Mouse (Mus musculus) megakaryocyte, embryonic 14.5 days (primary cell): ENCODE measurements around the gene Trhr2. TPM values are rescaled to one million over a fixed set of nuclear protein-coding genes. Genes with fewer than 3 reads are reported as not detected.

Source experiments
- H3K27me3 ChIP-seq: replicated peaks from 2 replicates; pipeline ENCODE3; 2012; ENCODE audit warnings: inconsistent platforms
- H3K36me3 ChIP-seq: replicated peaks from 2 replicates; pipeline ENCODE3; 2012; ENCODE audit warnings: low read length, inconsistent platforms, mixed read lengths
- H3K4me1 ChIP-seq: 2 replicates; pipeline ENCODE4 v1.6.1; 2012; ENCODE audit warnings: inconsistent platforms
- H3K4me3 ChIP-seq: replicated peaks from 2 replicates; pipeline ENCODE3; 2012; ENCODE audit warnings: moderate library complexity, mild to moderate bottlenecking, inconsistent platforms
- H3K9me3 ChIP-seq: 2 replicates; pipeline ENCODE4 v1.6.1; 2012; ENCODE audit warnings: inconsistent platforms
- FLI1 ChIP-seq: IDR thresholded peaks from 2 replicates; pipeline ENCODE4 v1.6.1; 2012; ENCODE audit warnings: low read length, inconsistent platforms, mixed read lengths
- GATA1 ChIP-seq: IDR thresholded peaks from 3 replicates; pipeline ENCODE4 v1.6.1; 2012; ENCODE audit warnings: mixed read lengths, low read length, inconsistent platforms, borderline replicate concordance
- polyA plus RNA-seq: library from polyadenylated mRNA; stranded (reverse); fragments of >175 nt; gene quantifications from 2 replicates; pipeline ENCODE4 v1.2.3, GENCODE M21; 2012; ENCODE audit warnings: low replicate concordance; ENCODE audit not compliant: insufficient read depth

Trhr2 gene
- polyA plus RNA-seq, 1 experiment: not detected

- Histone ChIP-seq H3K4me1 (peaks cover 100% of the 10 kb centered on the region), H3K4me3 (peak overlapping the region; percentile 81), H3K9me3 (no peaks in the 10 kb centered on the region), H3K36me3 (peaks cover 98% of the 10 kb centered on the region), H3K27me3 (no peaks in the 10 kb centered on the region)
- TF ChIP-seq FLI1 (no peak), GATA1 (0 out of 3 replicates have a peak, but pooled peaks have one; percentile 14)
Measured at GRCm38 (mm10) chr8:122322792-122323191, 37.8 kb downstream of the Trhr2 start.

- Histone ChIP-seq H3K4me3 (peak overlapping the region; percentile 85), H3K36me3 (peaks cover 98% of the 10 kb centered on the region), H3K9me3 (no peaks in the 10 kb centered on the region), H3K27me3 (no peaks in the 10 kb centered on the region), H3K4me1 (peaks cover 100% of the 10 kb centered on the region)
- TF ChIP-seq FLI1 (no peak), GATA1 (no peak)
Measured at GRCm38 (mm10) chr8:122322126-122322525, 38.4 kb downstream of the Trhr2 start.

GRCm38 (mm10) chr8:122321455-122321921 lies 39.1 kb downstream of the Trhr2 start:
- TF ChIP-seq GATA1 (peak; percentile 59; the same call in 2 of the 3 replicates), FLI1 (no peak)
- Histone ChIP-seq H3K4me3 (peak overlapping the region; percentile 85), H3K27me3 (no peaks in the 10 kb centered on the region), H3K36me3 (peaks cover 99% of the 10 kb centered on the region), H3K4me1 (peaks cover 100% of the 10 kb centered on the region), H3K9me3 (no peaks in the 10 kb centered on the region)

GRCm38 (mm10) chr8:122320541-122320940 lies 40.0 kb downstream of the Trhr2 start:
- Histone ChIP-seq H3K9me3 (no peaks in the 10 kb centered on the region), H3K27me3 (no peaks in the 10 kb centered on the region), H3K36me3 (peaks cover 99% of the 10 kb centered on the region), H3K4me3 (peak overlapping the region; percentile 85), H3K4me1 (peaks cover 100% of the 10 kb centered on the region)
- TF ChIP-seq GATA1 (no peak), FLI1 (no peak)

GRCm38 (mm10) chr8:122319708-122320075 lies 40.9 kb downstream of the Trhr2 start:
- Histone ChIP-seq H3K27me3 (no peaks in the 10 kb centered on the region), H3K4me3 (no peak overlapping the region), H3K9me3 (no peaks in the 10 kb centered on the region), H3K4me1 (peaks cover 100% of the 10 kb centered on the region), H3K36me3 (peaks cover 99% of the 10 kb centered on the region)
- TF ChIP-seq FLI1 (no peak), GATA1 (no peak)

- H3K4me1 ChIP-seq: peaks cover 100% of the 10 kb centered on the region
- peaks cover 99% of the 10 kb centered on the region for H3K36me3 ChIP-seq
Measured at GRCm38 (mm10) chr8:122319045-122319707, 41.4 kb downstream of the Trhr2 start.

GRCm38 (mm10) chr8:122317918-122318475 lies 42.5 kb downstream of the Trhr2 start:
- no peaks in the 10 kb centered on the region for H3K27me3 ChIP-seq
- peaks cover 100% of the 10 kb centered on the region for H3K4me1 ChIP-seq
- peaks cover 100% of the 10 kb centered on the region for H3K36me3 ChIP-seq
- peak overlapping the region; percentile 85 for H3K4me3 ChIP-seq
- TF ChIP-seq FLI1: no peak
- TF ChIP-seq GATA1: no peak
- H3K9me3 ChIP-seq: no peaks in the 10 kb centered on the region

More at GRCm38 (mm10) chr8:122319045-122319707, 41.4 kb downstream of the Trhr2 start:
- no peak for TF ChIP-seq FLI1
- Histone ChIP-seq H3K27me3 (no peaks in the 10 kb centered on the region), H3K9me3 (no peaks in the 10 kb centered on the region), H3K4me3 (peak overlapping the region; percentile 63)

- TF ChIP-seq GATA1: no peak
- no peak for TF ChIP-seq FLI1
- H3K27me3 ChIP-seq: no peaks in the 10 kb centered on the region
- no peaks in the 10 kb centered on the region for H3K9me3 ChIP-seq
- peak overlapping the region; percentile 64 for H3K4me3 ChIP-seq
- peaks cover 100% of the 10 kb centered on the region for H3K36me3 ChIP-seq
- H3K4me1 ChIP-seq: peaks cover 100% of the 10 kb centered on the region
Measured at GRCm38 (mm10) chr8:122316402-122316801, 44.1 kb downstream of the Trhr2 start.

GRCm38 (mm10) chr8:122314899-122315496 lies 45.5 kb downstream of the Trhr2 start:
- no peaks in the 10 kb centered on the region for H3K27me3 ChIP-seq
- peak overlapping the region; percentile 89 for H3K4me3 ChIP-seq
- H3K4me1 ChIP-seq: peaks cover 100% of the 10 kb centered on the region
- TF ChIP-seq FLI1 (0 out of 2 replicates have a peak, but pooled peaks have one; percentile 38), GATA1 (0 out of 3 replicates have a peak, but pooled peaks have one; percentile 62)
- H3K9me3 ChIP-seq: no peaks in the 10 kb centered on the region
- H3K36me3 ChIP-seq: peaks cover 100% of the 10 kb centered on the region

GRCm38 (mm10) chr8:122313310-122313709 lies 47.2 kb downstream of the Trhr2 start:
- Histone ChIP-seq H3K27me3 (no peaks in the 10 kb centered on the region), H3K9me3 (no peaks in the 10 kb centered on the region), H3K4me3 (peak overlapping the region; percentile 83), H3K4me1 (peaks cover 100% of the 10 kb centered on the region), H3K36me3 (peaks cover 100% of the 10 kb centered on the region)
- peak; percentile 46; the same call in 1 of the 3 replicates for TF ChIP-seq GATA1
- TF ChIP-seq FLI1: no peak
